Mouse (Mus musculus) v-Abl transformed pro-B cells (cell line): ENCODE results near the gene Dnaic1.

Source experiments
- in situ Hi-C, 2 experiments: fragments of 400-800 bp; cut with MboI; formaldehyde crosslinking; loops; one replicate each; pipeline ENCODE4 v1.15.1; 2025; ENCODE audit not compliant: unreplicated experiment in 2 of 2

The Dnaic1 gene

GRCm38 (mm10) chr4:41568239-41568638 lies 1.3 kb upstream of the Dnaic1 start:
- in situ Hi-C loops = loop anchor here (5.0 to 25.0 kb wide), 4 partner anchors 139 to 1431 kb away; partner anchors contain the start of genes 1700022I11Rik (in 1 of the 2), Aco1 (in 1 of the 2), Aptx (in 1 of the 2) and Dnaja1 (in 1 of the 2)

- in situ Hi-C loops = loop anchor here (5.0 to 25.0 kb wide), 4 partner anchors 138 to 1432 kb away; partner anchors contain the start of genes 1700022I11Rik (in 1 of the 2), Aco1 (in 1 of the 2), Aptx (in 1 of the 2) and Dnaja1 (in 1 of the 2)
Observed at GRCm38 (mm10) chr4:41568682-41569410, 729 bp upstream of the Dnaic1 start.

GRCm38 (mm10) chr4:41571490-41571889 lies 1.9 kb downstream of the Dnaic1 start:
- in situ Hi-C loops = loop anchor here (25.0 kb wide), 3 partner anchors 859 to 1434 kb away; partner anchors contain the start of genes 1700022I11Rik (in 1 of the 2), Aco1 (in 1 of the 2), Aptx (in 1 of the 2) and Dnaja1 (in 1 of the 2)

GRCm38 (mm10) chr4:41573492-41573891 lies 3.9 kb downstream of the Dnaic1 start:
- in situ Hi-C loops = loop anchor here (25.0 kb wide), 3 partner anchors 861 to 1436 kb away; partner anchors contain the start of genes 1700022I11Rik (in 1 of the 2), Aco1 (in 1 of the 2), Aptx (in 1 of the 2) and Dnaja1 (in 1 of the 2)

GRCm38 (mm10) chr4:41575914-41576313 lies 6.3 kb downstream of the Dnaic1 start:
- in situ Hi-C loops = no loop called here

GRCm38 (mm10) chr4:41583353-41583752 lies 13.8 kb downstream of the Dnaic1 start:
- in situ Hi-C loops = no loop called here

- in situ Hi-C loops = no loop called here
Observed at GRCm38 (mm10) chr4:41602818-41603217, 33.2 kb downstream of the Dnaic1 start.

GRCm38 (mm10) chr4:41604476-41605396 lies 35.2 kb downstream of the Dnaic1 start:
- in situ Hi-C loops = loop anchor here in 1 of 2 experiments (5.0 kb wide), 1 partner anchor 42 kb away; no protein-coding TSS in a partner anchor

- in situ Hi-C loops = loop anchor here in 1 of 2 experiments (5.0 kb wide), 1 partner anchor 44 kb away; no protein-coding TSS in a partner anchor
Observed at GRCm38 (mm10) chr4:41606784-41607183, 37.2 kb downstream of the Dnaic1 start.

- in situ Hi-C loops = loop anchor here (5.0 kb wide), 3 partner anchors 48 to 143 kb away; partner anchors contain the start of gene Nudt2 (in 1 of the 2)
Observed at GRCm38 (mm10) chr4:41609681-41610593, 40.4 kb downstream of the Dnaic1 start.

- in situ Hi-C loops = loop anchor here (5.0 kb wide), 2 partner anchors 53 to 143 kb away; partner anchors contain the start of gene Nudt2 (in 1 of the 2)
Observed at GRCm38 (mm10) chr4:41610594-41610980, 41.0 kb downstream of the Dnaic1 start.

GRCm38 (mm10) chr4:41612166-41612565 lies 42.6 kb downstream of the Dnaic1 start:
- in situ Hi-C loops = loop anchor here (5.0 kb wide), 2 partner anchors 55 to 145 kb away; partner anchors contain the start of gene Nudt2 (in 1 of the 2)

- in situ Hi-C loops = loop anchor here (5.0 kb wide), 2 partner anchors 57 to 147 kb away; partner anchors contain the start of gene Nudt2 (in 1 of the 2)
Observed at GRCm38 (mm10) chr4:41614156-41614555, 44.6 kb downstream of the Dnaic1 start.

- in situ Hi-C loops = no loop called here
Observed at GRCm38 (mm10) chr4:41615661-41616599, 46.4 kb downstream of the Dnaic1 start.

GRCm38 (mm10) chr4:41618916-41619746 lies 49.6 kb downstream of the Dnaic1 start:
- in situ Hi-C loops = no loop called here

- in situ Hi-C loops = no loop called here
Observed at GRCm38 (mm10) chr4:41622071-41622470, 52.5 kb downstream of the Dnaic1 start.
